Mouse (Mus musculus): ENCODE measurements around the gene Hoxc12.

Gene Hoxc12

GRCm38 (mm10) chr15:102963671-102964640 lies 27.4 kb downstream of the Hoxc12 start:
- no peak for DNase-seq (ENCODE audit: low read depth, low spot score)

DNA sequence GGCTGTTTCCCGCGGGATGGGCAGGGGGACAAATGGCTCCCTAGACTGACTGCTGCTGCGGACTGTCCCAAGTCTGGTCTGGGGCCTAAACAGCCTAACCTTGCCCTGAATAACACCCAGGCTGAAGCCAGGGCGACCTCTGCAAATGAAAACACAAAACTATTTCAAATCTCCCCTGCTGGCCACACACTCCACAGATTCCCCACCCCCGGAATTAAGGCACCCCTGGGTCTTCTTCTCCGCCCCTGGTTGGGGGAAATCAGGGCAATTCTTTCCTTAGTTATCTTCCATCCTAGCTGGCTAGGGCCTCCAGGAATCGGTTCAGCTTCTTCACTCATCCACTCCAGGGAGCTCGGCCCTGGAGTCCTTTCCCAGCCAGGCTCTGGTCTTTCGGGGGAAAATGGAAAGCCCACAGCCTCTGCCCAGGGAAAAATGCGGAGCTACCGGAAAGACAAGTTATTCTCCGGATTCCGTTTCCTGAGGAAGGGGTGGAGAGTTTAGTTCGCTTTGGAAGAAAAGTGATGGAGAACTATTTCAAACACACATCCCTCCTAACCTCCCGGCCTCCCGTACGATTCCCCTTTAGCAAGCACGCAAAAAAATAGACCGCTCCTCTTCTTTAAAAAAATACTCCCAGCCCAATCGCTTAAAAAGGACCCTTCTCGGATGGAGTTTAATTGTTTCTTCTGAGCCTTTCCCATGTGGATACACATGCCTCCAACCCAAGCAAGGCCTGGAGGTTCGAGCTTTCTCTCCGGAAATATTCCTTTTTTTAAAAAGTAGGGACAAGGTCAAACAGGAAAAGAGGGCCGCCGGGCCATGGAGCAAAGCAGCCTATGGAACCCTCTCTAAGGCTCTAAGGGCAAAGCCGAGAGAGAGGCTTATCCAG lies 28.7 kb downstream of the Hoxc12 start:
- DNase-seq (ENCODE audit: low read depth, low spot score), result no peak

DNA sequence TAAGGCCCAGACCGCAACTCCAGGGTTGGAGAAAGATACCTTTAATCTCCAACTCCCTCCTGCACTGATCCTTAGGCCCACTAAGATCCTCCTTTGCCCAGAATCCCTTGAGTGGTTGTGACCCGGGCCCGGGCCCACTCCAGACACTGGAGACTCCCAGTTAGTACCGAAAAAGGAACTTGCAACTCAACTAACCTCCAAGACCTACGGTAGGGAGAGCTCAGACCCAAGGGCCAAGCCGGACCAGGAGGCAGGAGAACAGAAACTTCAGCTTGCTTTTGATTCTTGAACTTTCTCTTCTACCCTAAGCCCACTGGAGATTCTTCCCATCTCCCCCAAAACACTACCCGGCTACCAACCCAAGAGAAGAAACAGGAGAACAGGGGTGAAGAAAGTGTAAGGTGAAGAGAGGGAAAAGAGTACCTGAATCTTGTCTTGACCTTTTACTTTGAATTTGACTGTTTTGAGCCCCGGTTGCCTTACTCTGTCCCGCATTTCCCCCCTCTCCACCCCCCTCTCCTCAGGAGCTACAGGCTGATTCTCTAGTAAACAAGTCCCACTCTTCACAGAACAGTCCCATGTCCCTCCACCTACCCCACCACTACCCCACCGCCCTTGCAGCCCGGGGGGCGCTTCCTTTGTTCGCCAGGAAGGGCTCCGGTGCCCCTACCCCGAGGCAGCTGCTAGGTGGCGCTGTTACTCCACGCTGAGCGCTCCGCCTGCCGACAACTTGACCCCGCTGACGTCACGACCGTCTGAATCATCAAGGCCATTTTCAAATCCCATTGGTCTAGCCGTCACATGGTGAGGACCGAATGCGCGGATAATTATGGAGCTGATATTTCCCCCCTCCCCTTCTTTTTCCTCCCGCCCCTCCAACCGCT lies 29.6 kb downstream of the Hoxc12 start:
- DNase-seq (ENCODE audit: low read depth, low spot score), result no peak

DNA sequence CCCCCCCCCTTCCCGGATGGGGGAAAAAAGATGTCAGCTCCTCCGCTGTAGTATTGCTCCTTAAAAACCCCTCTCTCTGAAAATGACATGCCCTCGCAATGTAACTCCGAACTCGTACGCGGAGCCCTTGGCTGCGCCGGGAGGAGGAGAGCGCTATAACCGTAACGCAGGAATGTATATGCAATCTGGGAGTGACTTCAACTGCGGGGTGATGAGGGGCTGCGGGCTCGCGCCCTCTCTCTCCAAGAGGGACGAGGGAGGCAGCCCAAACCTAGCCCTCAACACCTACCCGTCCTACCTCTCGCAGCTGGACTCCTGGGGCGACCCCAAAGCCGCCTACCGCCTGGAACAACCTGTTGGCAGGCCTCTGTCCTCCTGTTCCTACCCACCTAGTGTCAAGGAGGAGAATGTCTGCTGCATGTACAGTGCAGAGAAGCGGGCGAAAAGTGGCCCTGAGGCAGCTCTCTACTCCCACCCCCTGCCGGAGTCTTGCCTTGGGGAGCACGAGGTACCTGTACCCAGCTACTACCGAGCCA lies 30.3 kb downstream of the Hoxc12 start, which contains the start of gene Hoxc10:
Gene Hoxc10, plus strand, starts transcription at position 21 of the 536 bp plus-strand sequence.
- no peak for DNase-seq (ENCODE audit: low read depth, low spot score)

DNA sequence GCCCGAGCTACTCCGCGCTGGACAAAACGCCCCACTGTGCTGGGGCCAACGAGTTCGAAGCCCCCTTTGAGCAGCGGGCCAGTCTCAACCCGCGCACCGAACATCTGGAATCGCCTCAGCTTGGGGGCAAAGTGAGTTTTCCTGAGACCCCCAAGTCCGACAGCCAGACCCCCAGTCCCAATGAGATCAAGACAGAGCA lies 30.7 kb downstream of the Hoxc12 start, which contains the start of gene Hoxc5:
Gene Hoxc5, plus strand, starts transcription at position 132 of the 199 bp plus-strand sequence.
- DNase-seq (ENCODE audit: low read depth, low spot score), result no peak

DNA sequence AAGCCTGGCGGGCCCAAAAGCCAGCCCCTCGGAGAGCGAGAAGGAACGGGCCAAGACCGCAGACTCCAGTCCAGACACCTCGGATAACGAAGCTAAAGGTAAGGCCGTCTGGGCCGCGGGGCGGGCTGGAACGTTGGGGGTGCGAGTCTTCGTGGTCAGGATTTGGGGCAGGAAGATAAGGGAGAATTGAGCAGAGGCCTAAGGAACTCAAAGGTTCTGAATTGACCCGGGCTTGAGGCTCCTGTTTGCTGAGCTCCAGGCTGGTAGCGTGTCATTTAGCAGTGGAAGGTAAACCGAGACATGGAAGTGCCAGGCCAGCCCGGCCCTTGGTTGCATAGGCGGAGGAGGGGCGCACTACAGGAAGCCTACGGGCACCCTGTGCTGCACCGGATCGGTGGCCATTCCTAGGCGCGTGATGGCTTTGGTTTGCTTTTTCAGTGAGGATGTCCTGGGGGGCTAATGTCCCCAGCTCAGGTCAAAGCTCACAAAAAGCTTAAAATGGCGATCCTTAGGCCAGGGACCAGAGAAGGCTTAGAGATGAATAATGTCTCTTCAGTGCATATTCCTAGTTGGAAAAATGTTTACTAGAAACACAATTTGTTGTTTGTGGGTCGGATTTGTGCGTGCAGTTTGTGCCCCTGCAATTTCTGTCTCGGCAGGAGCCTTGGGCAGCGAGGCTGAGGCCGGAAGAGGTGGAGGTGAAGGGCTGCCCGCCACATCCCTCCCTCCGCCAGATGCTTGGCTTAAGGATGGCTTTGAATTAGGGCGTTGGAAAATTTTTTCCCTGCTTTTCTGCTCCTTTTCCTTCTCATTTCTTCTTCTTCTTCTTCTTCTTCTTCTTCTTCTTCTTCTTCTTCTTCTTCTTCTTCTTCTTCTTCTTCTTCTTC lies 31.2 kb downstream of the Hoxc12 start:
- no peak for DNase-seq (ENCODE audit: low read depth, low spot score)

DNA sequence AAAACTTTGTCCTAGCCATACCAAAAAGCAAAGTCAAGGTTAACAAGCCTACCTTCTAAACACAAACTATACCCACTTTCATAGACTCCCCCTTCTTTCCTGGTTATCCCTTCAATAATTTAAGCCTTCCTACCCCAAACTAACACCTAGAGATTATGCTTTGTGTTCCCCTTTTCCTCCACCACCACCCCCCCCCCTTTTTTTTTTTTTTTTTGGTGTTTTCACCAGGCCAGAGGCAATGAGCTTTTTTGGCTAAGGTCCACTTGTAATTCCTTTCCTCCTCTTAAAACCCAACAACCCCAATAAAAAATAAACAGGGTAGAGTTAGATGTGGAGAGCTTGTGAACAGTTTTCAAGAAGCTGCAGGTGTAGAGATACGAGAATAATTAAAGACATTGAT lies 32.7 kb downstream of the Hoxc12 start:
- DNase-seq (ENCODE audit: low read depth, low spot score), result no peak

- no peak for DNase-seq (ENCODE audit: low read depth, low spot score)
These were observed 34.2 kb downstream of the Hoxc12 start for GRCm38 (mm10) chr15:102970740-102971139.

DNA sequence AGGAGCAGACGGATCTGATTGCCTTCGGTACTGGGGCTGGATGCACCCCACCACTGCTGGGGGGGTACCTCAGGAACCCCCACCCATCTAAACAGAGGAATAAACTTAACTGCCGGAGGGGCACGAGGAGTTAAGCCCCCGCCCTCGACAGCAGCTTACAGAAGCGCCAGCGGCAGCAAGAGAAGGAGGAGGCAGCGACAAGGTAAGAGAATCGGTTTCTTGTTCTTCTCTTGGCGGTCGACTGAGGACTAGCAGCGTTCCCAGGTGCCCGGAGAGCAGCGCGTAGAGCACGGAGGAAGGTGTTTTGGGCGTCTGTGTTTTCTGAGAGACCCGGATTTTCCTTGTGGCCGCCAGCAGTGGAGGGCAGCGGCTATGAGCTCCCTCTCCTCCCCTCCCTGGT lies 35.7 kb downstream of the Hoxc12 start:
- DNase-seq (ENCODE audit: low read depth, low spot score), result no peak

- no peak for DNase-seq (ENCODE audit: low read depth, low spot score)
These were observed 36.2 kb downstream of the Hoxc12 start for GRCm38 (mm10) chr15:102972753-102973152.

GRCm38 (mm10) chr15:102975034-102975433 lies 38.5 kb downstream of the Hoxc12 start:
- no peak for DNase-seq (ENCODE audit: low read depth, low spot score)

- no peak for DNase-seq (ENCODE audit: low read depth, low spot score)
These were observed 39.1 kb downstream of the Hoxc12 start for GRCm38 (mm10) chr15:102975688-102976111.

- no peak for DNase-seq (ENCODE audit: low read depth, low spot score)
These were observed 39.6 kb downstream of the Hoxc12 start, which contains the start of gene Hoxc9 for GRCm38 (mm10) chr15:102976171-102976570. Gene Hoxc9, plus strand, starts transcription at chr15:102976439.

DNA sequence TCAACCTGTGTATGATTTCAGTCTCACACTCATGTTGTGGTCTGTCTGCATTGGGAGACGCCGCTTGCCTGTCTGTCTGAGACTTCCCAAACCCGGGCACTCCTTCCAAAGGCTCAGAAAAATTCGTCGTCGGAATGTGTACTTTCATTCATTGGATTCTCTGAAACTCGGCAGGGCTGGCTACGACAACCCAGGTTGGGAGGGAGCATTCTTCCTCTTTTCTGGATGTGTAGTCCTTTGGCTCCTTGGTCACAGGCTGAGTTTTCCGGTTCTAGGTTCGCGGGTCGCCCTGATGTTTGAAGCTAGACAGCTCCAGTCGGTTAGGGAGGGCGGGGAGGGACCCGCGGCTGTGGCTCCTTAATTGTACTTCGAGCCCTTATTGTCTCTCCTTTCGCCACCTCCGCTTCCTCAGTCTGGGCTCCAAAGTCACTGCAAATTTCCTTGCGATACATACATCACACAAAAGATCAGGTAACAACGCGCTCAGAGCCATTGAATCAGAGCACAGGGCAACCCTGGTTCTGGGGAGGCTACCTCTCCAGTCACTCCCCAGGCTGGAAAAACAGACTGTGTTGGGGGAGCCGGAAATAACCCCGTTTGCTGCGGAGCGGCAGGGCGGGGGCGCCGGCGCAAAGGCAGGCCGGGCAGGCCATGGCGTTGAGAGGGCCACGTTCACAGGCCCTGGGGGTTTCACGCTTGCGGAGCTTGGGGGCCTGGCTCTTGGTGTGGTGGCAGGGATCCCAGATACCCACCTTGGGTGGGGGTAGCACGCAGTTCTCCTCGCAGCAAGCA lies 40.3 kb downstream of the Hoxc12 start:
- DNase-seq (ENCODE audit: low read depth, low spot score), result no peak

- no peak for DNase-seq (ENCODE audit: low read depth, low spot score)
These were observed 40.9 kb downstream of the Hoxc12 start for GRCm38 (mm10) chr15:102977423-102977974.

DNA sequence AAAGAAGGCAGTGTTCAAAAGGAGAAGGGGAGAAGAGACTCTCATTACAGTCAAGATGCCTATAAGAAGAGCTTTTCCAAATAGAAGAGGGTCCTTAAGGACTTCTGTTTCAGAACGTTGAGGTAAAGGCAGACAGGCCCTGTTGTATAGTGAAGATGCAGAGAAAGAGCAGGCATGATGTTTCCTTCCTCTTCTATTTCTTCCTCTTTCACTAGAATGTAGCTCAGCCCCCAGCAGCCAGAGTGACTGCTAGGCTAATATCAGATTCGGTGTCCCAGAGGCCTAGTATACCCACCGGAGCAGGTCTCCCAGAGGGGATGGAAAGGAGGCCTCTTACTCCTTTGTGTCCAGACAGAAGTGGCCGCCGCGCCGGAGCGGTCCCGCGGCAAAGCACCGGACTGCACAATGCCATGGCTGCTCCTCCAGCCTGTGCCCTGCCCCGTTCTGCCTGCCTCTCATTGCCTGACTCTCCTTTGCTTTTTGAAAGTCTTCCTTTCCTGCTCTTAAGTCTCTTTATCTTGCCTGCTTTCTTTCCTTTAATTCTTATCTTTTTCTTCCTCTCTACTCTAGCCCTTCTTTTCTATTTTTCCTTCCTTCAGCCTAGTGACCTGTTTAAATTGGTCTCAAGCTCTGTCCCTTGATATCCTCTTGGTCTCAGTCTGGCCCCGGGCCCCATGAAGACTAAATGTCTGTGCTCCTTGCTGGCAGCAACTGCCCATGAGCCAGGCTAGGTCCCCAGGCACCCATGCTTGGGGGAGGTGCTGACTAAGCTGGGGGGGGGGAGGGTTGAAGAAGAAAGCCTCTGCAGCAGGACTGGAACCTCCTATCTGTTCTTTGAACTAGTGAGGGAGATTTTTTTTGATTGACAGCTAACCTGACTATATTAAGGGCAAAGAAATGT lies 42.3 kb downstream of the Hoxc12 start:
- no peak for DNase-seq (ENCODE audit: low read depth, low spot score)

GRCm38 (mm10) chr15:102979936-102980335 lies 43.4 kb downstream of the Hoxc12 start:
- no peak for DNase-seq (ENCODE audit: low read depth, low spot score)

GRCm38 (mm10) chr15:102980352-102980751 lies 43.8 kb downstream of the Hoxc12 start:
- no peak for DNase-seq (ENCODE audit: low read depth, low spot score)

Measured in brain, embryonic 18.5 days (tissue).